Mouse (Mus musculus) stomach, embryonic 16.5 days (tissue): Measurements from ENCODE around the gene Olfr557. TPM values are rescaled to one million over a fixed set of nuclear protein-coding genes. Genes with fewer than 3 reads are reported as not detected.
A peak's percentile ranks its signal among the peaks of the same experiment; 100 is the strongest.

ENCODE experiments used
- ATAC-seq: fragments of 200-750 bp; cut with Nextera tagmentation; 2 replicates; pipeline ENCODE4 v1.8.0; 2017; ENCODE audit warnings: moderate number of reproducible peaks, moderate TSS enrichment; ENCODE audit not compliant: insufficient read depth, low FRiP score
- H3K27ac ChIP-seq: fragments of 300-500 bp; sonication (generic); 2 replicates; pipeline ENCODE4 v1.5.1; 2014; ENCODE audit warnings: low read length
- H3K27me3 ChIP-seq: fragments of 300-500 bp; sonication (generic); 2 replicates; pipeline ENCODE4 v1.6.1; 2014; ENCODE audit warnings: low read length, control low read depth, mixed read lengths; ENCODE audit not compliant: control insufficient read depth, insufficient read depth
- H3K36me3 ChIP-seq: fragments of 300-500 bp; sonication (generic); 2 replicates; pipeline ENCODE4 v1.6.1; 2014; ENCODE audit warnings: low read length; ENCODE audit not compliant: control insufficient read depth, insufficient read depth
- H3K4me1 ChIP-seq: fragments of 300-500 bp; sonication (generic); 2 replicates; pipeline ENCODE4 v1.6.1; 2014; ENCODE audit warnings: low read length, control low read depth, mixed read lengths; ENCODE audit not compliant: control insufficient read depth, insufficient read depth
- H3K4me2 ChIP-seq: fragments of 300-500 bp; sonication (generic); 2 replicates; pipeline ENCODE4 v1.6.1; 2014; ENCODE audit warnings: low read depth, low read length, mixed read lengths
- H3K4me3 ChIP-seq: fragments of 300-500 bp; sonication (generic); replicated peaks from 2 replicates; pipeline ENCODE4 v1.5.1; 2014; ENCODE audit warnings: mild to moderate bottlenecking, low read length
- H3K9ac ChIP-seq: fragments of 300-500 bp; sonication (generic); 2 replicates; pipeline ENCODE4 v1.6.1; 2014; ENCODE audit warnings: low read length
- H3K9me3 ChIP-seq: fragments of 300-500 bp; sonication (generic); replicated peaks from 2 replicates; pipeline ENCODE4 v1.6.1; 2016; ENCODE audit warnings: low read length, control low read depth; ENCODE audit not compliant: control insufficient read depth
- WGBS: fragments of 180-500 bp; shearing (Covaris S2); extraction: QIAGEN DNeasy Blood & Tissue Kit; methylation state at CpG from one replicate; pipeline ENCODE4 v1.1.7; 2014; 5-methylcytosine and 5-hydroxymethylcytosine counted together
- polyA plus RNA-seq: library from polyadenylated mRNA; unstranded; fragments of >200 nt; fragmentation: Nextera tagmentation; extraction: Ambion mirVana; gene quantifications from 2 replicates; pipeline ENCODE4 v1.2.1, GENCODE M21; 2015

Olfr557 gene
- not detected in 2 replicates for polyA plus RNA-seq

DNA sequence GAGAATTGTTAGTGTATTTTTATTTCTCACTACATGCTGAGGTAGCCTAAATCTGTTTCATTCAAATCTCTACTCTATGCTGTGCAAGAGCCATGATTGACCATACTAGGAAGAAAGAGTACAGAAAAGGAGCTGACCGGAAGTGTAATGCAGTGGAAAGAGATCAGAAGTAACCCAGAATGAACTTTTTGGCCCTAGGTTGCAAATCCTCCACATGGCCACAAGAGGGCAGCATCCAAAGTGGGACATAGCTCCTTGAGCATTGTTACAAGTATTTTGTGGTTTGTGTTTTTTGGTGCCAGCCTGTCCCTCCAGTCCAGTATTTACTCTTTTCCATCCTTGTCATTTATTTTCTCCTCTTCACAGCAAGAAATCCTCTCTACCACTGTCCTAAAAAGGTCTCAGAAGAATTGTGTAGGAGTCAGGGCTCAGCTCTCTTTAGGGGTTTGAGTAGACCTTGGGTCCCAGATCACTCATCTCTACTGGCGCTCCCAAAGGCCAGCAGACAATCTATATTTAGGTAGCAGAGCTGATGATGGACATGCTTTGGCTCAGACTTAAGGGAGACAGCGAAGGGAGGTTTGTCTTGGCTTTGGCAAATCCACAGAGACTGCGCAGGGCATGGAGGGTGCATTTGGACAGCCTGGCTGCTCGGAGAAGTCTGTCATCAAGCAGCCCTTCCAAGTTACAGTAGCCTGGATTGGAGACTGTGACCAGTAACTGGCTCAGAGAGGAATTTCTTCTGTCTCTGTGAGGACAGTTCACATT lies at the start of gene Olfr557:
Gene Olfr557, plus strand, starts transcription at position 553 of the 768 bp plus-strand sequence.
- ATAC-seq = no peak
- Histone ChIP-seq H3K36me3 (no peaks in the 10 kb centered on the region), H3K9ac (no peak within 1 kb of the TSS), H3K27ac (no peak within 1 kb of the TSS), H3K4me1 (no peaks in the 10 kb centered on the region), H3K4me3 (no peak within 1 kb of the TSS), H3K4me2 (no peak within 1 kb of the TSS), H3K27me3 (no peaks in the 10 kb centered on the region), H3K9me3 (no peaks in the 10 kb centered on the region)
- 76% methylated on average over 5 of the region's 5 CpGs for WGBS

DNA sequence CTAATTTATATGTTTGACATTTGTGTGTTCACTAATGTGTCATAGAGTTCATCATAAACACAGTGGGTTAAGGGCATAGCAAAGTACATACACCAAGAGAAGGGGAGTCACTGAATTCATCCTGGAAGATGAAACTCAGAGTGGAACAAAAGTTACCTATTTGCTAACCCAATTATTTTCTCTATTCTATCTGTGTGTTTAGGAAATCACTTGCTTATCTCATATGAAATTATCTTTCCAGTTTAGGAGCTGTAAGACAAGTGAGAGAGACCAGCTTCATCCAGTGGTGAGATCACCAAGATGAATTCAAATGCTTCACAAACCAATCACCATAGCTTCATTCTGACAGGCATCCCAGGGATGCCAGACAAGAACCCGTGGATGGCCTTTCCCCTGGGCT lies 37.2 kb upstream of the Olfr557 start, which contains the start of gene Olfr555:
Gene Olfr555, plus strand, starts transcription at position 301 of the 400 bp plus-strand sequence.
- H3K27ac ChIP-seq = no peak within 1 kb of the TSS
- no peak within 1 kb of the TSS for H3K9ac ChIP-seq
- H3K36me3 ChIP-seq = no peaks in the 10 kb centered on the region
- WGBS = 71% methylated on average over 1 of the region's 1 CpGs
- no peak for ATAC-seq
- H3K4me3 ChIP-seq = no peak within 1 kb of the TSS
- H3K9me3 ChIP-seq = no peaks in the 10 kb centered on the region
- H3K4me2 ChIP-seq = no peak within 1 kb of the TSS
- no peaks in the 10 kb centered on the region for H3K27me3 ChIP-seq
- H3K4me1 ChIP-seq = no peaks in the 10 kb centered on the region

DNA sequence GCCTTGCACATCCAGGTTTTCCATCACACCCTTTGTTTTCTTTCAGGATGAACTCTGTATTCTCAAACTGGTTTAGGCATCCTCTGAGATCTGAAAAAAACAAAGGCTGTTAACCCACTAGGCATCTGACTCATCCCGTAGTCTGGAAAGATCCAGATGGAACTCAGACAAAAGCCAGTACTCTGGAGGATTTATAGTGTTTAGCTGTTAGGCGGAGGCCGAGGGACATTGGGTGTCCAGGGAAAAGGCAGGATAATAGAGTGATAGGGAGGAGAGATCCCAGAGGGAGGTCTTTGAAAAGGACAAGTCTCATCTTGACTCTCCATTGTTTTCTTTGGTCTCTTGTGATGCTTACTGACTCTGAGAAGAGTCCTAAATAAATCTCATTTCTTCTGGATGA lies 31.1 kb upstream of the Olfr557 start, which contains the start of gene Olfr556:
Gene Olfr556, plus strand, starts transcription at position 301 of the 400 bp plus-strand sequence.
- Histone ChIP-seq H3K9ac (no peak within 1 kb of the TSS), H3K27me3 (no peaks in the 10 kb centered on the region), H3K4me1 (no peaks in the 10 kb centered on the region), H3K36me3 (no peaks in the 10 kb centered on the region), H3K4me2 (no peak within 1 kb of the TSS), H3K9me3 (no peaks in the 10 kb centered on the region), H3K27ac (no peak within 1 kb of the TSS), H3K4me3 (no peak within 1 kb of the TSS)
- no peak for ATAC-seq
- WGBS = 46% methylated on average over 3 of the region's 3 CpGs

DNA sequence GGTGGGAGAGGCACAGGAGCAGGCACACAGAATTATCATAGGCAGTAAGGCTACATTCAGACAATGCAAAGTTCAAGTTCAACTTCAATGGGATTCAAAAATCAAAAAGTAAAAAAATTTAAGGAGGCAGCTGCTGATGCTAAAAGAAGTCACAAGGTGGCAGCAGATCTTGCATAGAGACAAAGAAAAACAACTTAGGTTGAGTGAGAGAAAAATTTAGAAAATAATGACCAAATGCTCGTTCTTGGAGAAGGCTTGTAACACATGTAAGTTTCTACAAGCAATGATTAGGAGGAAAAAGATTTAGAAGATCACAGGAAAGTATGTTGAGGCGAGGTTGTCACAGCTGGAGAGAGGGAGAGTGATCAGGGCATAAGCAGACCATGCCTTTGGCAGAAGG lies 30.3 kb upstream of the Olfr557 start:
- 27% methylated on average over 2 of the region's 2 CpGs for WGBS
- no peak overlapping the region for H3K4me3 ChIP-seq
- ATAC-seq = no peak
- no peak overlapping the region for H3K4me2 ChIP-seq
- no peaks in the 10 kb centered on the region for H3K27me3 ChIP-seq
- no peak overlapping the region for H3K27ac ChIP-seq
- H3K36me3 ChIP-seq = no peaks in the 10 kb centered on the region
- no peak overlapping the region for H3K9ac ChIP-seq
- no peaks in the 10 kb centered on the region for H3K4me1 ChIP-seq
- H3K9me3 ChIP-seq = no peaks in the 10 kb centered on the region

DNA sequence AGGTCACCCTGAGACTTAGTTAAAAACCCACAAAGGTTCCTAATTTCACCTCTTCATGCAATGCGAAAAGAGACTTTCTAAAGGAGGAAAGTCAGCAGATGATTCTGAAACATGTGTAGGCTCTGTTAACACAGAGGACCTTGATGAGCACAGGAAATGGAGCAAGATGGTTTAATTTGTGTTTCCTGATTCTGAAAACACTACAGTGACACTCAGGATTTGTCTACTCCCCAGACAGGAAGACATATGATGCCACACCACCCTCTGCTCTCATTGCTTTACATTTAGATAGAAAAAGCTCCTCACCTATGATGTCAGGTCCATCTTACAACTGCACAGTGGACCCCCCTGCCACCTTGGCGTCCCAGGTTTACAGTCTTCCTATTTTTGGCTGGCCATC lies 19.5 kb upstream of the Olfr557 start:
- Histone ChIP-seq H3K27ac (no peak overlapping the region), H3K9ac (no peak overlapping the region), H3K4me3 (no peak overlapping the region), H3K4me1 (no peaks in the 10 kb centered on the region), H3K36me3 (no peaks in the 10 kb centered on the region), H3K9me3 (no peaks in the 10 kb centered on the region), H3K4me2 (no peak overlapping the region), H3K27me3 (no peaks in the 10 kb centered on the region)
- ATAC-seq = no peak
- WGBS = 79% methylated on average over 2 of the region's 2 CpGs

DNA sequence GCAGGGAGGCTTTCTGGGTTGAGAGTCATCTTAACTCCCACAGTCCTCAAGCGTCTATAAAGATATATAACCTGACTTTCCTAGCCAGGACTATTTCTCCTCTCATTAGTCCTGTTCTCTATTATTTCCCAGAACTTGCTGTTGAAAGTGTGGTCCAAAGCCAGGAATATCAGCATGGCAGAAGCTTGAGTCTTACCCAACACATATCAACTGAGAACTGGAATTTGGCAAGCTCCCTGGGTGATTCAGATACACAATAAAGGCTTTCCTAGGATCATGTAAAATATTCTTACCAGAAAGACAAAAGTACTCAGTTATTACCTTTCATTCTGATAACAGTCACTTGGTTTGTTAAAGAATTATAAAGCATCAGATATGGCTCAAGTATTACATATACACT lies 13.8 kb upstream of the Olfr557 start:
- Histone ChIP-seq H3K27me3 (no peaks in the 10 kb centered on the region), H3K4me1 (no peaks in the 10 kb centered on the region), H3K4me3 (no peak overlapping the region), H3K27ac (no peak overlapping the region), H3K9ac (no peak overlapping the region), H3K9me3 (no peaks in the 10 kb centered on the region), H3K36me3 (no peaks in the 10 kb centered on the region), H3K4me2 (no peak overlapping the region)
- ATAC-seq = no peak
- 81% methylated on average over 1 of the region's 1 CpGs for WGBS

DNA sequence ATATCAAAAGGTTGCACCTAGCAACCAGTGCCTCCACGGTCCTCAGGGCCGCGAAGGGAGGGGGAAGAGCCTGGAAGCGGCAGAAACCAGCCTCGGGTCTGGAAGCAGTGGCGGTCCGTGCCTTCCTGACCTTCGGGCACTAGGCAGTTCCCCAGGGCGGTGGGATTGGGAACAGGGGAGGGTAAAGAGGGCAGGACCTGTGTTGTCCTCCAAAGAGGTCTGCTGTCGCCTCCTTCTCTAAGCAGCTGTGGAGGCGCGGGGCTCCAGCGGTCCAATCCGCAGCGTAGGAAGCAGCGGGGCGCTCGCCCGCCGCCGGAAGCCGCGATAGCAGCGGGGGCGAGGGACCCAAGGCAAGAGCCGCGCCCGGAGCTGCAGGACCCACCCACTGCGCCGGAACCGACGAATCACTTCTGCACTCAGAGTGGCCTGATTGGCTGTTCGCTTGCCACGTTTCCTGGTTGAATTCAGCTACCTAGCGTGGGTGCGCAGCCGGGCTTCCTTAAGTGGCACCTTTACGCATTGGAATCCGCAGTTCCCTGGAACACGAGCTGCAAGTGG lies 8.7 kb upstream of the Olfr557 start, which contains the start of gene Trim68:
Gene Trim68, minus strand, starts transcription at position 384 of the 558 bp plus-strand sequence.
- under 1% methylated on average over 39 of the region's 40 CpGs for WGBS
- Histone ChIP-seq H3K4me3 (peak within 1 kb of the TSS; percentile 75), H3K27me3 (no peaks in the 10 kb centered on the region), H3K27ac (peak within 1 kb of the TSS; percentile 94), H3K36me3 (no peaks in the 10 kb centered on the region), H3K4me1 (no peaks in the 10 kb centered on the region), H3K9me3 (no peaks in the 10 kb centered on the region), H3K9ac (peak within 1 kb of the TSS; percentile 89), H3K4me2 (peak within 1 kb of the TSS; percentile 73)
- ATAC-seq = peak; percentile 99

DNA sequence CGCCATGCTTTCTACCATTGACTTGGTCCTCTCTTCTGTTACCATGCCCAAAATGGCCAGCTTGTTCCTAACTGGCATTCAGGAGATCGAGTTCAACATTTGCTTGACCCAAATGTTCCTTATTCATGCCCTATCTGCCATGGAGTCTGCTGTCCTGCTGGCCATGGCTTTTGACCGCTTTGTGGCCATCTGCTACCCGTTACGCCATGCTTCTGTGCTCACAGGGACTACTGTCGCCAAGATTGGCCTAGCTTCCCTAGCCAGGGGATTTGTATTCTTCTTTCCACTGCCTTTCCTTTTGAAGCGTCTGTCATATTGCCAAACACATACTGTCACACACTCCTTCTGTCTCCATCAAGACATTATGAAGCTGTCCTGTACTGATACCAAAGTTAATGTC lies 2.8 kb downstream of the Olfr557 start:
- Histone ChIP-seq H3K4me3 (no peak overlapping the region), H3K4me1 (no peaks in the 10 kb centered on the region), H3K9ac (no peak overlapping the region), H3K27me3 (no peaks in the 10 kb centered on the region), H3K9me3 (no peaks in the 10 kb centered on the region), H3K4me2 (no peak overlapping the region), H3K36me3 (no peaks in the 10 kb centered on the region), H3K27ac (no peak overlapping the region)
- WGBS = 91% methylated on average over 7 of the region's 7 CpGs
- no peak for ATAC-seq

DNA sequence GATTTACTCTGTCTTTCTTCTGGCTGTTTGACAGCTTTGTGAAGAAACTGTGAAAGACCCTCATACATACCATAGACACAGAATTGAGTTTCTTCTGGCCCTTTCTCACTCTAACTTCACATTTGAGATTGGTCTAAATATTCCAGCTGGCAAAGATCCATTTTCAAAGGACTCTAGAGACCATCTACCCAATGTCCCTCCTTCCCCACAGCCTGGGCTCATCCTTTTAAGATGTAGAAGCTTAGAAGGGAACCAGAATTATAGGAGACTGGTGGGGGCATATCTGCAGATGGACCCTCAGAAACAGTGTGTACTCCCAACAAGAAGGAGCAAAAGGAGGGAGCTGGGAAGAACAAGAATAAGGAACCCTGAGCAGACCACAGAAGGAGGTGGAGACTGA lies 6.2 kb downstream of the Olfr557 start, which contains the start of gene Olfr558:
Gene Olfr558, plus strand, starts transcription at position 301 of the 400 bp plus-strand sequence.
- Histone ChIP-seq H3K4me3 (no peak within 1 kb of the TSS), H3K9ac (no peak within 1 kb of the TSS), H3K36me3 (no peaks in the 10 kb centered on the region), H3K27ac (no peak within 1 kb of the TSS), H3K9me3 (no peaks in the 10 kb centered on the region), H3K4me2 (no peak within 1 kb of the TSS), H3K4me1 (no peaks in the 10 kb centered on the region), H3K27me3 (no peaks in the 10 kb centered on the region)
- ATAC-seq = no peak
